Comparison of ENCODE assay signal across 11 mouse cellular contexts in the genomic region with DNA sequence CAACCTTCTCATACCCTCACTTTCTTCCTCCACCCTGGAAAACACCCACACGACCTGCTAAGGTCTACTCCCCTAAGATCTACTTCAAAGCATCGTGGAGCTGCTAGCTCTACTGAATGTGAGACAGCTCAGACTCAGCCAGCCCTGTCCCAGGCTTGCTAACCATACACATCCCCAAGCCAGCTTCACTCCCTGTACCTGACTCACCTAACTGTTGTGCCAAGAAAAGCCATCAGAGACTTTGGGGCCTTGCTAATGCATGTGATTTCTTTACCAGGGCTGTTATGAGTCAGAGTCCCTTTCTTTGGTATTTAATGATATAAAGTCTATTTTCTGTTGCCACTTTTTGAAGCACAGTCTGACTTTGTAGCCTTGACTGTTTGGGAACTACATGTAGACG. TPM values are rescaled to one million over a fixed set of nuclear protein-coding genes. Genes with fewer than 3 reads are reported as not detected.
DNase-seq lines count a peak whose midpoint lies in the region; ATAC-seq lines count a peak whose summit lies in the region.
"Had no signal": no experiment of that assay in that cellular context is flagged by ENCODE, and none has a peak within 500 bp of the region (broad histone marks: within the 10 kb centered on the region; RNA-seq: fewer than 3 reads in every experiment).

No protein-coding gene starts in this region.

- H3K27ac ChIP-seq in kidney, embryonic 16.5 days (ENCODE audit: low read length), result 0 out of 2 replicates have a peak overlapping the region, but pooled peaks have one; percentile 17
- no peak overlapping the region for H3K27ac ChIP-seq in embryonic facial prominence, embryonic 14.5 days (replicated peaks; ENCODE audit: low read depth, low read length)
- H3K27ac ChIP-seq in hindbrain, embryonic 15.5 days (replicated peaks), result no peak overlapping the region
- H3K27ac ChIP-seq in neural tube, embryonic 14.5 days (ENCODE audit: low read depth, low read length), result no peak overlapping the region

- H3K4me1 ChIP-seq in kidney, embryonic 16.5 days (ENCODE audit: insufficient read depth, low read length), result peaks cover 18% of the 10 kb centered on the region
- H3K4me1 ChIP-seq in embryonic facial prominence, embryonic 14.5 days (ENCODE audit: control insufficient read depth, insufficient read depth, low read length), result peaks cover 18% of the 10 kb centered on the region
- H3K4me1 ChIP-seq in hindbrain, embryonic 15.5 days (replicated peaks), result peaks cover 27% of the 10 kb centered on the region
- peaks cover 3% of the 10 kb centered on the region; the same call in 1 of the 2 replicates for H3K4me1 ChIP-seq in neural tube, embryonic 14.5 days (ENCODE audit: control insufficient read depth, insufficient read depth, low read length)

- no peaks in the 10 kb centered on the region for H3K27me3 ChIP-seq in kidney, embryonic 16.5 days (ENCODE audit: insufficient read depth, low read length)
- no peaks in the 10 kb centered on the region for H3K27me3 ChIP-seq in embryonic facial prominence, embryonic 14.5 days (replicated peaks; ENCODE audit: control insufficient read depth, insufficient read depth, low read length)
- no peaks in the 10 kb centered on the region for H3K27me3 ChIP-seq in hindbrain, embryonic 15.5 days
- no peaks in the 10 kb centered on the region for H3K27me3 ChIP-seq in neural tube, embryonic 14.5 days (ENCODE audit: control insufficient read depth, insufficient read depth, low read length)

- H3K4me3 ChIP-seq in kidney, embryonic 16.5 days (ENCODE audit: low read length), result peak overlapping the region; percentile 84
- peak overlapping the region; percentile 91 for H3K4me3 ChIP-seq in embryonic facial prominence, embryonic 14.5 days (ENCODE audit: low read depth, low read length)
- peak overlapping the region; percentile 84 for H3K4me3 ChIP-seq in hindbrain, embryonic 15.5 days
- H3K4me3 ChIP-seq in neural tube, embryonic 14.5 days (ENCODE audit: low read depth, low read length), result no peak overlapping the region

- ATAC-seq in kidney, embryonic 16.5 days (ENCODE audit: low FRiP score, low TSS enrichment), result no peak
- ATAC-seq in embryonic facial prominence, embryonic 14.5 days (ENCODE audit: low read depth), result no peak
- no peak for ATAC-seq in hindbrain, embryonic 15.5 days (ENCODE audit: low FRiP score, low read depth)
- ATAC-seq in neural tube, embryonic 14.5 days (ENCODE audit: low read depth), result no peak

- peaks cover 6% of the 10 kb centered on the region for H3K9me3 ChIP-seq in kidney, embryonic 16.5 days (ENCODE audit: low read length)
- peaks cover 12% of the 10 kb centered on the region; the same call in 1 of the 2 replicates for H3K9me3 ChIP-seq in embryonic facial prominence, embryonic 14.5 days (ENCODE audit: control insufficient read depth, low read length)
- no peaks in the 10 kb centered on the region for H3K9me3 ChIP-seq in hindbrain, embryonic 15.5 days
- H3K9me3 ChIP-seq in neural tube, embryonic 14.5 days (ENCODE audit: control insufficient read depth, low read length), result no peaks in the 10 kb centered on the region

- peaks cover 19% of the 10 kb centered on the region for H3K36me3 ChIP-seq in kidney, embryonic 16.5 days (ENCODE audit: insufficient read depth, low read length)
- H3K36me3 ChIP-seq in embryonic facial prominence, embryonic 14.5 days (ENCODE audit: control insufficient read depth, insufficient read depth, low read length), result peaks cover 4% of the 10 kb centered on the region; the same call in 1 of the 2 replicates
- H3K36me3 ChIP-seq in hindbrain, embryonic 15.5 days, result no peaks in the 10 kb centered on the region
- H3K36me3 ChIP-seq in neural tube, embryonic 14.5 days (ENCODE audit: control insufficient read depth, insufficient read depth, low read length), result no peaks in the 10 kb centered on the region

- DNase-seq in kidney, postnatal 4 days, result no peak
- no peak for DNase-seq in embryonic facial prominence, embryonic 14.5 days (ENCODE audit: low spot score)
- no peak for DNase-seq in layer of hippocampus, postnatal 36 days
- no peak for DNase-seq in cerebellum, adult 11-12 months
- no peak for DNase-seq in urinary bladder, postnatal 36 days (ENCODE audit: low spot score in 2 of 2)
- DNase-seq: left cerebral cortex, postnatal 4 days had no signal

- 0 out of 2 replicates have a peak overlapping the region, but pooled peaks have one; percentile 93 for H3K9ac ChIP-seq in kidney, embryonic 16.5 days (replicated peaks; ENCODE audit: low read length)
- no peak overlapping the region for H3K9ac ChIP-seq in embryonic facial prominence, embryonic 14.5 days (ENCODE audit: low read depth, low read length)
- no peak overlapping the region for H3K9ac ChIP-seq in hindbrain, embryonic 15.5 days
- H3K9ac ChIP-seq in neural tube, embryonic 14.5 days (replicated peaks; ENCODE audit: low read depth, low read length), result no peak overlapping the region

- 55% methylated on average over 3 of the region's 3 CpGs for WGBS in kidney, embryonic 16.5 days
- WGBS in embryonic facial prominence, embryonic 14.5 days, result 68% methylated on average over 3 of the region's 3 CpGs
- WGBS in hindbrain, embryonic 15.5 days, result 84% methylated on average over 3 of the region's 3 CpGs
- WGBS in neural tube, embryonic 14.5 days, result 79% methylated on average over 3 of the region's 3 CpGs

- H3K4me2 ChIP-seq in kidney, embryonic 16.5 days (replicated peaks; ENCODE audit: low read depth, low read length), result peak overlapping the region; percentile 69
- peak overlapping the region; percentile 71 for H3K4me2 ChIP-seq in embryonic facial prominence, embryonic 14.5 days (ENCODE audit: low read depth, low read length)
- peak overlapping the region; percentile 85 for H3K4me2 ChIP-seq in hindbrain, embryonic 15.5 days
- H3K4me2 ChIP-seq in neural tube, embryonic 14.5 days (ENCODE audit: low read depth, low read length), result peak overlapping the region; percentile 55; the same call in 1 of the 2 replicates

RNA-seq across cellular contexts. Expression of a gene that starts 1.9 kb away (rescaled TPM):
- polyA plus RNA-seq in kidney, embryonic 16.5 days (2015; fragmentation: Nextera tagmentation; extraction: Ambion mirVana), result 6.1 and 7.3 TPM in 2 replicates
- polyA plus RNA-seq in embryonic facial prominence, embryonic 14.5 days (2014; fragmentation: Nextera tagmentation; extraction: Ambion mirVana), result 6.8 and 7.8 TPM in 2 replicates
- 4.1 and 5.9 TPM in 2 replicates for polyA plus RNA-seq in hindbrain, embryonic 15.5 days (2015; fragmentation: Nextera tagmentation; extraction: Ambion mirVana)
- 2.9 and 4.1 TPM in 2 replicates for polyA plus RNA-seq in neural tube, embryonic 14.5 days (2014; fragmentation: Nextera tagmentation; extraction: Ambion mirVana)
- total RNA-seq in layer of hippocampus, postnatal 36 days (2021), result 10 to 100 TPM; 10.2 to 13.6 TPM
- total RNA-seq: common myeloid progenitor, adult 5-6 weeks had no signal

RNA-seq across cellular contexts. Expression of a gene that starts 35.9 kb away (rescaled TPM):
- polyA plus RNA-seq in kidney, embryonic 16.5 days (2015; fragmentation: Nextera tagmentation; extraction: Ambion mirVana), result not detected in 2 replicates
- polyA plus RNA-seq in embryonic facial prominence, embryonic 14.5 days (2014; fragmentation: Nextera tagmentation; extraction: Ambion mirVana), result not detected in 2 replicates
- polyA plus RNA-seq in hindbrain, embryonic 15.5 days (2015; fragmentation: Nextera tagmentation; extraction: Ambion mirVana), result not detected in 2 replicates
- not detected in 2 replicates for polyA plus RNA-seq in neural tube, embryonic 14.5 days (2014; fragmentation: Nextera tagmentation; extraction: Ambion mirVana)
- total RNA-seq in layer of hippocampus, postnatal 36 days (2021), result not detected
- total RNA-seq: common myeloid progenitor, adult 5-6 weeks; heart, postnatal 10 days; left cerebral cortex, postnatal 4 days had no signal

RNA-seq across cellular contexts. Expression of a gene that starts 38.3 kb away (rescaled TPM):
- polyA plus RNA-seq in kidney, embryonic 16.5 days (2015; fragmentation: Nextera tagmentation; extraction: Ambion mirVana), result 212 and 216 TPM in 2 replicates
- 166 and 183 TPM in 2 replicates for polyA plus RNA-seq in embryonic facial prominence, embryonic 14.5 days (2014; fragmentation: Nextera tagmentation; extraction: Ambion mirVana)
- polyA plus RNA-seq in hindbrain, embryonic 15.5 days (2015; fragmentation: Nextera tagmentation; extraction: Ambion mirVana), result 156 and 162 TPM in 2 replicates
- polyA plus RNA-seq in neural tube, embryonic 14.5 days (2014; fragmentation: Nextera tagmentation; extraction: Ambion mirVana), result 166 and 193 TPM in 2 replicates
- 10 to 100 TPM; 88.9 to 90.0 TPM for total RNA-seq in layer of hippocampus, postnatal 36 days (2021)
